Mouse (Mus musculus) 3T3-L1 (cell line): ENCODE results near the gene Dync1i2.
A peak's percentile ranks its signal among the peaks of the same experiment; 100 is the strongest.

ENCODE experiments used
- DNase-seq: peaks from one replicate; pipeline ENCODE4 v3.0.0-alpha.2; 2015; ENCODE audit warnings: low read depth, low spot score

Gene Dync1i2

DNA sequence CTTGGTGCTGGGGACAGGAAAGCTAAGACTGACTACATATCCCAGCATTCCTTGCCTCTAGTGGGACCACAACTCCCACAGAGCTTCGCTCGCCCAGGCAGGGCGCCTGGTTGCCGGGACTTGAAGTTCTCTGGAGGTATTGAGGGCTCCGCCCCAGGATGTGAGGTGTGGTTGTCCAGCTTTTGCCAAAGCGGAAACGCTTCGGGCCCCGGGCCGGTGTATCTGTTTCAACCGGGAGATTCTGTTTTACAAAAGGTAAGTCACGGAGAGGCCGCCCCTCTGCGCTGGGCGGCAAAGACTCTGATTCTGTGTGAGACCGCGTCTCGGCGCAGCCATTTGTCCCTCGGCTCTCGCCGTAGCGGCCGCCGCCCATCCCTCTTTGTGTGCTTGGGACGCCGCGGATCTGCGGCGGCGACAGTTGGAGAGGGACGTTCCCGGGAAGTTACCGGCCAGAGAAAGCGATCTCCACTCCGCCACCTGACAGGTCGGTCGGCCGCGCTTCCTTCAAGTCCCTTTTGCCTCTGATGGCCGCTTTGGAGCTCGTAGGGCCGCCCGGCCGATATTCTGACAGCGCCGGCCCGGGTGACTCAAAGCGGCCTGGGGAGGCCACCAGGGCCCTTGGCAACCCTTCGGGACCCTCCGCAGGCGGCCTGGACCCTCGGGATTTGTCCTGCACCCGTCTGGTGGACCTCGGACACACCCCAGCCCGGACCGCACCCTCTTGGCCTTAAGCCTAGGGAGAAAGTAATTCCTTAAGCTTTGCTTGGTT lies at the start of gene Dync1i2:
Gene Dync1i2 (plus strand): TSS at position 116 of the 769 bp plus-strand sequence.
- peak; percentile 98 for DNase-seq

DNA sequence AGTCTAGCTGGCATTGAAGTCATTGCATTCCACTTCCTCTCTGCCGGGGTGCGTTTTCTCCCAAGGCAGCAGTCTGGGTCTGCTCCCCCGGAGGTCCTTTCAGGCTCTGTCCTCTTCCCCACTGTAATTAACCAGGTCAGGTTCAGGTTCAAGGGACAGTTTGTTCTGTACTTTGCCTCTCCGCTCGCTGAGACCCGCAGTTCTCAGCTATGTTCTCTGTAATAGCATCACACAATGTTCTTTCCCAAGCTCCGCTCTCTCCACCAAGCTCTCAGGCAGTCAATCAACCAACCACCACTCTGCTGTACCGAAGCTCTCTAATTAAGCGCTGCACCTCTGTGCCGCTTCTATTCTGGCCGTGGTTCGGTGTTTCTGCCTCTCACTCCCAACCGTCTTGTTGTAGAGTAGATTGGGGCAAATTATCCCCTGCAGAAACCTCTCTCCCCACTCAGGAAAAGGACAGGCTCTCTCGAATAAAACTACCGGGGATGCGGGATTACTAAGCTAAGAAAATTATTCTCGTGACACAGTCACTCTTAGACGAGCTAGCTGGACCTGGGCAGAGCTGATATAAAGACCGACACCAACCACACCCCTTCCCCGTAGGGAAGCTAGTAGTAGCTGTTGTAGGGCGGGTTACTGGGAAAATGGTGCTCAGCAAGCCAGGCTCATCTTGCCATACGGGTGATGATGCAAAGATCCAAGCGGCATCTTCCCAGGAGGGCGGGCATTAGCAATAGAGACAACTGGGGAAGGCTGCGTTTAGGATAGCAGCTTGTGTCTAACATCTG lies 48.5 kb upstream of the Dync1i2 start:
- no peak for DNase-seq

DNA sequence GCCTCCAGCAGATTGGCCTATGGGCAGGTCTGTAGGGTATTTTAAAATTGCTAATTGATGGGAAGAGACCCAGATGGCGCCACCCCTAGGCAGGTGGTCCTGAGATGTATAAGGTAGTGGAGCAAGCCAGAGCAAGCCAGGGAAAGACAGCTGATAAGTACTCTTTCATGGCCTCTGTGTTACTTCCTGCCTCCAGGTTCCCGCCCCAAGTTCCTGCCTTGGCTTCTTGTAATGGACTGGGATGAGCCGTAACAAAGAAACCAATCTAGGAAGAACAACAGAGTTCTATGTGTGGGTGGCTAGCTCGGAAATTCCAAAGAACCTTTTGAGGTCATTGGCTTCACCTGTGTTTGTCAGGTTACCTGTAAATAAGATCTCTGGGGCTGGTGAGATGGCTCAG lies 44.3 kb upstream of the Dync1i2 start:
- DNase-seq, result no peak

DNA sequence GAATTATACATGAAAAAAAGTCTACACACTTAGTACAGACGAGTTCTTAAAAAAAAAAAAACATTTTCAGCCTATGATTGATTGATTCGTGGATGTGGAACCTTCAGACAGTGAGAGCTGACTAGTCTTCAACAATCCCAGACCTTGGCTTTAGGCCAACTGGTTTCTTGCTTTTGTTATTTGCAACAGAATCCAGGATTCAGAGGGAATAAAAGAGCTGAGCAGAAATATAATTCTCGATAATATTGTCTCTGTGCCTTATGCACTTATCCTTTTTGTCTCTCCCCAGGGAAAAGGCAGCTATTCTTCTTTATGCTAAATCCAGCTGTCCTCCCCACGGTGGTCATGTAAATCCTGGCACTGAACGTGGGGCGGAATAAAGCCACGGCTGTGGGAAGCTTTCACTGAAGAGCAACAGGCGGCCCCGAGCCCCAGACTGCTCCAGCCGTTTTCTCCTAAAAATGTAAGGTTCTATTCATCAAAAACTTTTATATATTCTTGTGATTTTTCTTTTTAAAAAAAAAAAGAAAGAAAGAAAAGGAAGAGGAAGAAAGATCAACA lies 43.0 kb upstream of the Dync1i2 start:
- DNase-seq, result no peak

DNA sequence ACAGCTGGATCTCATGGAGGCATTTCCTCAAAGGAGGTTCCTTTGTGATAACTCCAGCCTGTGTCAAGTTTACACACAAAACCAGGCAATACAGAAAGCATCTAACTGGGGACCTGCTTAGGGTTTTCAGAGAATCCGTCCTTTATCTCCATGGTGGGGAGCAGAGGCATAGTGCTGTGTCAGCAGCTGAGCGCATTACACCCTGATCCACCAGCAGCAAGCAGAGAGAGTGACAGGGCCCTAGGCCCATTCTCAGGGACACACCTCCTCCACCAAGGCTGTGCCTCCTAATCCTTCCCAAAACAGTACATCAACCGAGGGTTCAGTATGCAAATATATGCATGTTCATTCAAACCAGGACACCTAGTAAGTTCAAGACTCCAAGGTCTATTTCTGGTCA lies 38.5 kb upstream of the Dync1i2 start:
- DNase-seq, result no peak

DNA sequence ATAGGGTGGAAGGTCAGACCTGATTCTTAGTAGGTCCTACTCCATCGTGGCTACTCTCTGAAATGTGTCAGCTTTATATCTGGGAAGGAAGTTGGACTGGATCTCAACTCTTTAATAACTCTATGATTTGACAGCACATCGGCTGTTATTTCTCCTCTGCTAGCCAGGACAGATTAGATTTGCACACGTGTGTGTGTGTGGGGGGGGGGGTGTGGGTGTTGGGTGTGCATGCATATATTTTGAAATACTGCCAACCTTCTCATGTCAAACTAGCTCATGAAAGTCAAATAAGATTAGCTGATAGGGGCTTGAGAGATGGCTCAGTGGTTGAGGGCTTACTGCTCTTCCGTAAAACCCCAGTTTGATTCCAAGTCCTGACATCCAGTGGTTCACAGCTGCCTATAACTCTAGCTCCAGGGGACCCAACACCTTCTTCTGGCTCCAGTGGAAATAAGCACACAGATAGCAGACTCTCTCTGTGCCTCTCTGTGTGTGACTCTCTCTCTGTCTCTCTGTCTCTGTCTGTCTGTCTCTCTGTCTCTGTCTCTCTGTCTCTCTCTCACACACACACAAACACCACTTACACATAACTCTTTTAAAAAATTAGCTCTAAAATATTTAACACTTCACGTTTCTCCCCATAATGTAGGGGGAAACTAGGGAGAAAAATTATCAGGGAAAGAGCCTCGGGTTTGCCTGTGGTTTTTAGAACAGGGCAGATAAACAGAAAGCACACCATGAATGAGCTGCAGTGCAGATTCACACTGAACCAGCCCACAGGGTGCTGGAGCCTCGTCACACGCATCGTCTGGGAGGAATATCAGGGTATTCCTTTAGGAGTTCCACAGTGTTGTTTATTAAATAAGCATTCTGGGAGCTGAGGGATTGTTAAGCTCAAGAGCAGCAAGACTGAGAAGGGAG lies 34.9 kb upstream of the Dync1i2 start:
- no peak for DNase-seq

DNA sequence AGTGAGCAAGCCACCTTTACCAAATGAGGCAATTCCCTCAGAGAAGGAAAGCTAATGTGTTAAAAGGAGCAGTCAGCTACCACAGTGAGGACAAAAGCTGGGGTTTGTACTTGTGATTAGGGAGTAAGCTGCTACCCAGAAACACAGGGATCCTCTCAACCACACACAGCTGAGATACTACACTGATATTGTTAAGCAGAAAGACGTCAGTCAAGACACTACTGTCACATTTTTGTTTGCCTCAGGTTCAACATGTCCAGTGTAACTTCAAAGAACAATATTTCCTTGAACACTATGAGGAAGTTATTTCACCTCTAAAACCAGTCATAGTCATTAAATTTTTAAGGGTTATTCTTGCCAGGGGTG lies 34.3 kb upstream of the Dync1i2 start:
- no peak for DNase-seq

DNA sequence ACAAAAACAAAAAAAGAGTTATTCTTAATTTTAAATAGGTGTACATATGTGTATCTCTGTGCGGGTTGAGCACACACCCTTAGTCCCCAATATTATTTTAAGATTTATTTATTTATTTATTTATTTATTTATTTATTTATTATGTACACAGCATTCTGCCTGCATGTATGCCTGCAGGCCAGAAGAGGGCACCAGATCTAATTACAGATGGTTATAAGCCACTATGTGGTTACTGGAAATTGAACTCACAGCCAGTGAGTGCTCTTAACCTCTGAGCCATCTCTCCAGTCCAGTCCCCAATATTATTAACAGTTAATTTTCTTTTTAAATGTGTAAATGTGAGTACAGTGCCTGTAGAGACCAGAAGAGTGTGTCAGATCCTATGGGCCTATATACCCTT lies 33.7 kb upstream of the Dync1i2 start:
- DNase-seq, result peak; percentile 34

DNA sequence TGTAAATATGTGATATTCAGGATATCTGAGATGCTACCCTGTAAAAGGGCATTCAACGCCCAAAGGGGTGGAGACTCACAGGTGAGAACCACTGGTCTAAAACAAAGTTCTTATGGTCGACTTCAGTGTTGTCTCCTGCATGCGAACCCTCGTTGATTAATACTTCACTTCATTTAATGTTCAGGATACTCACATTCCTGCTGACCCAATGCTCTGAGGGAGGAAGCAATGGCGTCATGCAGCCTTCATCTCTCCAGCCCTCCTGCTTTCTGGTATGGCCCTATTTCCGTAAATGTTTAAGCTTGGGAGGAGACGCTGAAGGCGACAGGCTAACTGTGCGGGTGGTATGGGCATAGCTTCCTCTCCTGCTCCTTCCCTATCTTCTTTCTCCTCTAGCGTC lies 31.8 kb upstream of the Dync1i2 start:
- no peak for DNase-seq

DNA sequence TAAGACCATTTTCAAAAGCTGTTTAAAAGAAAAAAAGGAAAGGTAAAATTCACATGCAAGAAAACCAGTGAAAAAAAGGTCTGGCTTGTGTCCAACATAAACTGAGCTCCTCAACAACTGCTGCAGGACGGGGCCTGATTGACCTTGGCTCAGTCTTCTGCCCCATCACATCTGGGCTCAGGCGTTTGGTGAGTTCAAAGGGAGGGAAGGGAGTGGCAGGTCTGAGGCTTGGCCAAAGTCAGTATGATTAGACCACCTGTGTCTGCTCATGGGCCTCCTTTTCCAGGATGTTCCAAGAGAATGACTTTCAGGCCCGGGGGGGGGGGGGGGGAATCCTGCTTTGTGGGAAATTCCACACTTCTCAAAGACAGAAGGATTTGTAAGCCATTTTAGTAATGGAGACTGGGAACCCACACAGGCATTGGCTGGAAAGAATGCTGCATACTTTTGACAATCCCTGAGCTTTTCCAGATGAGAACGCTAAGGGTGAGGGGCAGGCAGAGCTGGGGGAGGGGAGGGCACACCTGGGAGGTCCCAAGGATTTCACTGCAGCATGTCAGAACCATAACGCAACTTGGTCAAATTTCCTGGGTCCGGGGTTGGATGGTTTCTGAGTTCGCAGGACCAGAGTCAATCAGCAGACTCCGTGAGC lies 30.8 kb upstream of the Dync1i2 start:
- DNase-seq, result peak; percentile 9

DNA sequence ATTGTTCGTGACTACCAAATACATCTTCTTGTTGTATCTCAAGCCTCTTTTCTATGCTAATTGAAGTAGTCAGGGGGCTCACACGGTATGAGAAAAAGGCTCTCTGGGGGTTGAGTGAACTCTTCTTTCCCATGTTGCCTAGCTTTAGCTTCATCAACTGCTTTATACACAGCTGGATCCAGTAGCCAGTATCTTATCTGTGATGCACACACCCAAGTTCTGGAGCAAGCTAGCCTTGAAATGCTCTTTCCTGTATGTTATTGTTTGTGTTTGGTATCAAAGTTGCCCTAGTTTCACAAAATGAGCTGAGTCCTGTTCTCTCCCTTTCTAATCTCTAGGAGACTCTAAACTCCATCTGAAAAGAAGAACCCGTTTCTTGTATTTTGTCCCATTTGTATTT lies 23.6 kb upstream of the Dync1i2 start:
- DNase-seq, result no peak

DNA sequence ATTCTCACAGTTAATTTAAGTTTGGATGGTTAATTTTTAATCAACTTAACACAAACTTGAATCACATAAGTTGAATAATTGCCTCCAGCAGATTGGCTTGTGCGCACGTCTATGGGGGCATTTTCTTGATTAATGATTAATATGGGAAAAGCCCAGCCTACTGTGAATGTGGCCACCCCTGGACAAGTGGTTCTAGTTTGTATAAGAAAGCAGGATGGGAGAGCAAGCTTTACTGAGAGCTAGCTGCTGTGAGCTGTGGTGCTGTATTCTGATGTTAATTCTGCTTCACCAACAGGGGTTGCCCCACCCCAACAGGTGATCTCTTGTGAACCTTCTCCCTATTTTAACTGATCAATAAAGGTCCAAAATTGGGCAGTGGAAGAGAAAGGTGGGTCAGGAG lies 22.6 kb upstream of the Dync1i2 start:
- DNase-seq, result no peak

DNA sequence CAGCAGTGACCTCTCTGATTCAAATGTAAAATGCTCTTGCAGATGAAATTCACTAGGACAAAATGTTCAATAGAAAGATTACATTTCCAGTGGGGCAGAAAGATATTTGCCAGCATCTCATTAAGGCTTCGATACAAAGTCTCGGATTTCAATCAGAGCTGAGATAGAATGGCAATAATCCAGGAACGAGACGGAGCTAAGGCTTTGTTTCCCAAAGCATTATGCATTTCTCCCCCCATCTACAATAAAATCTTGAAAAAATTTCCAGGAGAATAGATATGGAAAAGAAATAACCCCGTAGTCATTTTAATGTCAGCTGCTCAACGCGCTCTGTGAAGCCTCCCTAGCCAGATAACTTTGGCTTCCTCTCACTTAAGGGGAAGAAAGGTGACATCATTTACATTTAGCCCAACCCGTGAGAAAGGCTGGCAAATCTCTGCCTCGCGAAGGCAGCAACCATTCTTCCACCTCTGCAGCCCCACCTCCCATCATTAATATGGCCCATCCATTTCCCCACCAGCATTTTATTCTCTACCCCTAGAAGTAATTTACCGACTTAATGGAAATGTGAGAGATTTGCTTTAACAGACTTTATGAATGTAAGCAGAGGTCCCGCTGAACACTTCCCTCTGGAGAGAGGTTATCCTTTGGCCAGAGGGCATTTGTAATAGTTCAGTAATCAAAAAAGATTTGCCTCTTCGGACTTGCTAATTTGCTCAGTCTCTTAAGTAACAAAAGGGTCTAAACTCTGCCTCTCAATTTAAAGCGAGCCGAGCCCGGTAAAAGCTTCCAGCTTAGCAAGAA lies 19.9 kb upstream of the Dync1i2 start:
- DNase-seq, result no peak

DNA sequence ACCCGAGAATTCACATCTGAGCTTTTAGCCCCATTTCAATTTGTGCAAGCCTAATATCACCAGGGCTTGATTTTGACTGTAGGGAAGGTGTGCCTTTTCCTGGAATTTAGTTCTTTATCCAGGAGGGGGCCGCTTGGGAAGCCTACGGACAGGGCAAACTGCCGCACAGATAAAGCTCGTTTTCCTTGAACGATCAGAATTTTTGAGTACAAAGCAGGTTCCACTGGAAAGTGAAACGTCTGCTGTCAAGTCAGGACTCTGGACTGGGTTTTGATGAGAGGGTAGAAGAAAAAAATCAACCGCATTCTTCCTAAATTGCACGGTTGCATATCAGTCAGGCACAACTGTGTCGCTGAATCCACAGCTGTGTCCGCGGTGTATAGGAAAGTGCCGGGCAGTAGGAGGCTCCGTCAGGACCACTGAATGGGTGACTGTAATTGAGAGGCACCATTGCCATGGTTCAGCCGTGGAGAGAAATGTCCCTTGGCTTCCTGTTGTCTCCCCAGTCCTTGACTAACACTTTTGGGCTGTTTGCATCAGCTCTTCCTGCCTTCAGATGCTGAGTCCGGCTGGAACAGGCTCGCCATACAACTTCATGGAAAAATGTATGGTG lies 19.2 kb upstream of the Dync1i2 start:
- DNase-seq, result no peak

DNA sequence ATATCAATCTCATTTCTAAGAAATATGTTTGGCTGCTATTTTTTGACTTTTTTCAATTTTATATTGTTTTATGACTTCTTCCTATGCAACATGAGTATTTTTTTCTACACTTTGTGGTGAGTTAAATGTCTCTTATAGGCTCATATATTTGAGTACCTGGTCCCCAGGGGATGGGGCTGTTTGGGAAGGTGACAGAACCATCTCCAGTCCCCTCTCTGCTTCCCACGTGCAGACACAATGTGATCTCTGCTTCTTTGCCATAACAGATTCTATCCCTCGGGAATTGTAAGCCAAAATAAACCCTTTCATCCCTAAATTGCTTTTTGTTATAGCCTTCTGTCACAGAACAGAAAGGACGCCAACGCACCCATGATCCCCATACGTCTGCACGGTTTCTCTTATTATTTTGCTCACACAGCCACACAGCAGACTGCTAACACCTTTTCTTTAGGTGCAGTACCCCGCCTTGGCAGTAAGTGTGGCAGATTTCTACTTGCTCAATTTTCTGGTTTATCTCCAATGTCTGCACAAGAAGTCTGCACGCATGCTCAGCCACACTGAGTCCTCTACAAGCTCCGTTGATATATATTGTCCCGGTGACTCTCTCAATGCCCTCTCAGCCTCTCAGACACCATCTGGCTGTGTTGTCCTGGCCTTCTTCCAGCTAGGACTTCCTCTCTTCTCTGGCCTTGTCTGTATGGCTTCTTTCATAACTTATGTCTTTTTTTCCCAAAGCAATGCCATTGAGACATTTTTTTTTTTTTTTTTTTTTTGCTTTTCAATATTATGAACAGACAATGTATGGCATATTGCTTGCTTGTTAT lies 17.2 kb upstream of the Dync1i2 start:
- peak; percentile 7 for DNase-seq

DNA sequence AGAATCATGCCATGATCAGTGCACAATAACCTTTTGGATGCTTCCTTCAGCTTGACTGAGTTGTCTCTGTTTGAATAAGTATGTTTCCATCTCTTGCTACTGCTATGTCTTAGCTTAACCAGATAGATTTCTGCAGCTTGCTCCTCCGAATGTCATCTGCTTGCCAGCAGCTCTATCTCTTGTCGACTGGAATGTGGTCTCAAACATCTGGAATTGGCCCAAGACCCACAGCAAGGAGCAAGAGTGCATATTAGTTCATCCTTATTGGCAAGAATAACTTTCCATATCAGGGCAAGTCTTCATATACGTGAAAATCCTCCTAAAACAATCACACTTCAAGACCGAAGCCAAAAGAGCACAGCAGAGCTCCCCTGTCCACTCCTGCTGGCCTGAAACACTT lies 14.6 kb upstream of the Dync1i2 start:
- DNase-seq, result no peak

DNA sequence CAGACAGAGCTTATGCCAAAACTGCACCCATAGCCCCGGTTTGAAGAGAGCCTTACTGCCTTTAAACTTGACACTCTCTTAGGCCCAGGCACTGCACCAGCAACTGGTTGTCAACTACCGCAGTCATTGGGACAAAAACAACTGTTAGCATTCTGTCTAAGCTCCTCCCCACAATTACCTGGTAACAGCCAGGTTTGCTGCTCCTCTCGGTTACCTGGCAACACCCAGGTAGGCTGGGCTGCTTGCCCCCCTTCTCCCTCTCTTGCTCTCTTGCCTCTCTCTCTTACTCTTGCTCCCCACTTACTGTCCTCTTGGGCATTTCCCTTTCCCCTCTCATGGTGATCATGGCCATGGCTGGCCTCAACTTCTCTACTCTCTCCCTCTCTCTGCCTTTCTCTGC lies 12.6 kb upstream of the Dync1i2 start:
- no peak for DNase-seq

DNA sequence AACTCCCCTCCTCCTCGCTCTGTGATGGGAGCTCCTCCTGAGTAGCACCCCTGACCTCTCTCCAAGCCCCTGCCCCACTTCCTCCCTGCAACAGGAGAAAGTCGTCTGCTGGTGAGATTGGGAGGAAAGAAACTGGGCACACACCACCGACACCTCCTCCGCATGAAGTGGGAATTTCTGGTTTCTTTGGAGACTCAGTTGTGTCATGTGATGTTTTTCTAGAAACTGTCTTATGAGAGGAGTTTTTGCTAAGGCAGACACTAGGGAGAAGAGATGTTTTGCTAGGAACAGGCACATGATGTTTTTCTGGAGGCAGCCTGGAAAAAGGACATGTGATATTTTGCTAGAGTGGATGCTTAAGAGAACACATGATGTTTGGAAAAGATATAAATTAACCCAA lies 11.0 kb upstream of the Dync1i2 start:
- DNase-seq, result no peak

DNA sequence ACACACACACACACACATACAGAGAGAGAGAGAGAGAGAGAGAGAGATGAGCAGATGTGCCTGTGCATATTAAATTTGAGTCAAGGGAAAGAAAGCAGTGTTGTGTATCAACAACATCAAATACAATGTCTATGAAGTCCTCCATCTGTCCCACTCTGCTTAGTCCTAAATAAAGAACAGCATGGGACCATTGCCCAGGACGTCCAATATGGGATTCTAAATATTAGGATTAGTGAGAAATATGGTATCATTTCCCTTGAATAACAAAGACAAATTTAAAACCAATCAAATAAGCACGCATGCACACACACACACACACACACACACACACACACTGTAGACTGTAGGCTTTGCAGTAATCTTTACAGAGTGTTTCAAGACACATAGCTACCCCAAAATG lies 9.6 kb upstream of the Dync1i2 start:
- DNase-seq, result no peak
